Mouse (Mus musculus): Measurements from ENCODE around the gene Rab5if.

DNA sequence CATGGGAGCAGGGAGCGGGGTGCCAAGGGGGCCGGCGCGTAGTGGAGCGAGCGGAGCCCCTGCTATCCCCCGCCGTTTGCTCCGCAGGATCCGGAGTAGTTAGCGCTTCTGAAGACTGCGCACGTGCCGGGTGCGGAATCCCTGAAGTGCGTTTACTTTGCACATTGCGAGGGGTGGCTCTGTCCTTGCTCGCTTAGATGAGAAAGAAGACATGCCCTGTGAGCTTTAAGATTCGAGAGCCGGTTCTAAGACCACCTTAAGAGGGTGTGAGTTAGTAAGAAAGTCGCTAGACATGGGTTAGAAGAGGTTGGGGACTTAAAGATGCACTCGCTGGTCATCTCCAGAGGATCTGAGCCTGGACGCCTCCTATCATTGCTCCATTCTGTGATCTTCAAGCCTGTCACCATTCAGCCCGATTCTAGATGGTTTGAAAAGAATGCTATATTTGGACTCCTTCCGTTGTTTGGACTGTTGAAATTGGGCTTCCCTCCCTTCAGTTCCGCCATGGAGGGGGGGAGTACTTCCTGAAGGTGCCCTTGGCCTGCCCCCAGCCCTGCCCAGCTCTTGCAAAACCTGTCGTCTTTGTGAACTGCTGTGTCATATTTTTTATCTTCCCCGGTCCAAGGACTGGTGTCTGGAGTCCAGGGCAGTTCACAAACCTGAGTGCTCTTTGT lies 696 bp downstream of the Rab5if start:
- TF ChIP-seq CTCF (IDR thresholded peaks at IDR 0.05; ENCODE audit: borderline replicate concordance, extremely low read depth, insufficient read depth, insufficient read length), result no peak
- no peak for TF ChIP-seq POLR2A (IDR thresholded peaks at IDR 0.05; ENCODE audit: borderline replicate concordance, extremely low read depth, insufficient read depth, insufficient read length, poor library complexity, severe bottlenecking)

All from brain, embryonic 14.5 days (tissue).